Mouse (Mus musculus) CH12F3 (cell line): ENCODE measurements around the gene Cacnb3.
"Not testable (repeated sequence)": the region's sequence is repeated elsewhere in the genome, so short reads cannot be mapped to it uniquely, and the experiment has no call there.

ENCODE experiments used
- in situ Hi-C: fragments of 300-500 bp; cut with MboI; formaldehyde crosslinking; loops from 2 replicates; pipeline ENCODE4 v1.14.3; 2020; ENCODE audit warnings: low sequenced_read_pairs

The Cacnb3 gene

DNA sequence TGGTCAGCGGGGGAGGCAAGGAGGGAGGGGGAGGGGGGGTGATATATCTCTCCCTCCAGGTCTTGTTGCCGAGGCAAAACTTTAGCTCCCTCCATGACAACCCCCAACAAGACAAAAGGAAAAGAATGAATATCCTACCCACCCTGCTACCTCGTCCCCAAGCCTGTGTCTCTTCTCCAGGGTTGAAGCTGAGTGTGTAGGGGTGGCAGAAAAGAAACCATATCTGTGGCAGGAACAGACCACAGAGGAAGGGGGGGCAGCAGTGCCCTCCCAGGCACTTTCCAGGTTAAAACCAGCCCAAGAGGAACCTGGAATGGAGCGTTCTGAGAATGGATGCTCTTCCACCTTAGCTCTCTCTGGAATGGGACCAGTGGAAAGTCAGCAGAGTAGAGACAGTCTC lies at the start of gene Cacnb3:
Gene Cacnb3, plus strand, starts transcription at position 301 of the 400 bp plus-strand sequence.
- in situ Hi-C loops, result no loop called here

DNA sequence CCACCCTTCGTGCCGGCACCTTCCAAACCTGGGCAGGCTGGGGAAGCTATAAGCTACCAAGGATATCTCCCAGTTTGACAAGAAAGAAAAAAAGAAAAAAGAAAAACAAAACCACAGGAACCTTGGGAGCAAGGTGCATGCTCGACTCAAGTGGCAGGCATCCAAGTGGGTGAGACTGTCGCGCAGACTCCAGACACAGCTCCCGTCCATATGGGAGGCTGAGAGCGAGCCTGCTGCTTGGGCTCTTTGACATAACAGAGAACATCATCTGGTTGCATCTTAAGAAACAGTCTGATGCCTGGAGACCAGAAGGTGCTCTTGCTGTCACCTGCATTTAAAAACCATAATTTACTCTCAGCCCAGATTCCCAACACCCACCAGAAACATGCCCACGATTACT lies 48.2 kb upstream of the Cacnb3 start:
- in situ Hi-C loops, result loop anchor here (5.0 kb wide), 1 partner anchor 35 kb away; no protein-coding TSS in a partner anchor

DNA sequence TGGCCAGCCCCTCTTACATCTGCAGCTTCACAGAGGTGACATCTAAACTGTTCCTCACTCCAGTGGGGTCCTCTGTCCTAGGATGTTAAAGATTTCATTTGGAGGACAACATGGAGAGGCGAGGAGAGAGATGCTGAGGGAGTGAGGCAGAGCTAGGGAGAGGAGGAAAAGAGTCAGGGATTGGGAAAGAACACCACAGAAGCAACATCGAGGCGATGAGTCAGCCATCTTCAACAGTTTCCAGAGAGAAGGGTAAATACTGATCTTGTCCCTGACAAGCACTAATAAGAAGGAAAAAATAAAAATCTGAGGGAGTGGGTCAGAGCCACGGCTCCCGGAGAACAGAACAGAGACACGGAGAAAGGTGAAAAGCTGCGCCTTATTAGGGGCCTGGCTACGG lies 47.6 kb upstream of the Cacnb3 start:
- in situ Hi-C loops, result loop anchor here (5.0 kb wide), 1 partner anchor 34 kb away; no protein-coding TSS in a partner anchor

DNA sequence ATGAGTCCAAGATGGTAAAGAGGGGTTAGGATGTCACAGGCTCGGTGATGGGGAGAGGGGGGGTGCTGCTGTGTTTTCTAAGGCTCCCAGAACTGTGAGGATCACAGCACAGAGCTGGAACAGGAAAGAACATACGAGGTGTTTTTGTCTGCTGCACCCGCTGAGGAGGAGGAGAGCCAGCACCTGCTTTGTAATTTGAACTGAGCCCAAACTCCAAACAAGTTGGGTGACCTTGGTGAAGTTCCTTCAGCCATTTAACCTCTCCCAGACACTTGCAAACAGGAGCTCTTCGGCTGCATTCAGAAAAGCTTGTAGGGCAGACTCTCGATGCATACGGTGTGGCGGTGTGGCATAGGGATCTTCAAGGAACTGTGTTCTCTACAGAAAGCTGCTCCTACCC lies 45.2 kb upstream of the Cacnb3 start:
- in situ Hi-C loops, result no loop called here

DNA sequence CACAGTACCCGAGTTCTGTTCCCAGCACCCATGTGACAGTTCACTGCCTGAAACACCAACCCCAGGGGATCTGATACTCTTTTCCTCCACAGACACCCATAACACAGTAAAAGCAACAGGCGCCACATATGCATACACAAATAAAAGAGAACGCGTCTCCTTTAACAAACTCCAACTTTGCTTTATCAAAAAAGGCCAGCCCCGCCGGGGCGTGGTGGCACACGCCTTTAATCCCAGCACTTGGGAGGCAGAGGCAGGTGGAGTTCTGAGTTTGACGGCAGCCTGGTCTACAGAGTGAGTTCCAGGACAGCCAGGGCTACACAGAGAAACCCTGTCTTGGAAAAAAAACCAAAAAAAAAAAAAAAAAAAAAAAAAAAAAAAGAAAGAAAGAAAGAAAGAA lies 44.5 kb upstream of the Cacnb3 start:
- in situ Hi-C loops, result not testable (repeated sequence)

DNA sequence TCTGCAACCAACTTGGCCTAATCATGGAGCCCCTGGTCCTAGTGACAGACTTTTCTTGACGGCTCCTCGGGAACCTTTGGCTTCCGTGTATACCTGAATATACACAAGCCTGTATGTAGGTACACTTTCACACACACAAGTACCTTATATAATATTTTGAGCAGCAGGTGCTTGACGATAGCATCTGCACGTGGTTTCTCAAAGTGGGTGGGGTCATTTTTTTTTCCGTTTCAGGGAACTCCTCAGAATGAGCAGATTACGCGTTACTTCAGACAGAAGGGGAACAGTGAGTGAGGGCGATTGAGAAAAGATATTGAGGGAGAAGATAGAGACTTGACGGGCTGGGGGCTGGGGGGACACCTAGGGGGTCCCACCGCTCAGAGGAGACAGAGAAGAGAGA lies 42.9 kb upstream of the Cacnb3 start:
- in situ Hi-C loops, result no loop called here

DNA sequence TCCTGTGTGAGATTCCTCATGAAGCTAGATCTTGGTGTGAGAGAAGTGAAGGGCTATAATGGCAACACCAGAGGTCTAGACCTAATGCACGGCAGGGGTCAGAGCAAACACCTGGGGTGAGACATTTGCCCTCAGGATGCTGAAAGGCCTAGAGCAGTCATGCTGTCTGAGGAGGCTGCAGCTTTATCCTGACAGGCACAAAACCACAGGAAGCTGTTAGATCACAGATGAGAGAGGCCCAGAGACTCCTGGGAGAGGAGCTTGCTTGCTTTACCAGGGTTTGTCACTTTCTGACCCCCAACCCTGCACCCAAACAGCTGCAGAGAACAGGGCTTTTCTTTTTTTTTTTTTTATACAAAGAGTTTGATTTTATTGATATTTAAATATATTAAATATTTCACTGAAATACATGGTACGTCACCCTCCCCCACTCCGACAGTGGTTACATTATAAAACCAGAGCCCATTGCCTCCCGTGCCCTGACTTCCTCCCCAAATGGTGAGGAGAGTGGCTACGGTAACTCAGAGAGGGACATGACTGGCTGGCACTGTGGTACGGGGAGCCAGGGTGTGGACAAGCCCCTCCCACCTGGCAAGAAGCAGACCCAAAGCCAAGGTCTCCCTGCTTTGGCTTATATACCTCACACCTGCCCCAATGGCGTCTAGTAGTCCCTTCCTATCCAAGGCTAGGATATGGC lies 40.9 kb upstream of the Cacnb3 start:
- in situ Hi-C loops, result no loop called here

DNA sequence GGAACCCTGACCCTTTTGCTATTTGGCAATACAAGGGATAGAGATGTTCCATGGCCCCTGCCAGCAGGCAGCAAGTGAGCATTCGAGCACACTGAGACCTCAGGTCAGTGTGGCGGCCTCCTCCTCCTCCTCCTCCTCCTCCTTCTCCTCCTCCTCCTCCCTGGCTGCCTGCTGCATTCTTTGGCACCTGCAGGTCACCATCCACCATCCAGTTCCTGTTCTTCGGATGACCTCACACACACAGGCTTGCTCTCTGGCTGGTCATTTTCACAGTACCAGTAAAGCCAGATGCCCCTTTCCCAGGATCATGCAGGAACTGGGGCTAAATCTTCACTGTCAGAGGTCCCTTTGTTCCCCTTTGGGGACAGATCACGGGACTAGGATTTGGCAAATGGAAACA lies 39.2 kb upstream of the Cacnb3 start:
- in situ Hi-C loops, result no loop called here

DNA sequence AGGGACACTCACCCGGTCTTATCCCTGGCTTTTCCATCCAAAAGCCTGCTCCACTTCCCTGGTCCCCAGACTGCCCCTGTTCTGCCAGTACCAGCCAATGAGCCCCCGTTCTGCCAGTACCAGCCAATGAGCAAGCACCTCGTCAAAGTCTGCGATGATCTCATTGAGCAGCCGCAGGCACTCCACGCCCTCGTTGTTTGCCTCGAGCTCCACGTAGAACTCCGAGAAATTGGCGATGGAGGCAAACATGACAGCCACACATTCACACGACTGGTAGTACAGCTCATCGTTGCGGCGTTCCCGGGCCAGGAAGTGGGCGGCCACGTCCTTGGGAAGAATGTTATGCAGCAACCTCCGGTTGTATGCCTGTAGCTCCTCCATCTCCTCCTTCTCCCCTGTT lies 36.4 kb upstream of the Cacnb3 start:
- in situ Hi-C loops, result no loop called here

DNA sequence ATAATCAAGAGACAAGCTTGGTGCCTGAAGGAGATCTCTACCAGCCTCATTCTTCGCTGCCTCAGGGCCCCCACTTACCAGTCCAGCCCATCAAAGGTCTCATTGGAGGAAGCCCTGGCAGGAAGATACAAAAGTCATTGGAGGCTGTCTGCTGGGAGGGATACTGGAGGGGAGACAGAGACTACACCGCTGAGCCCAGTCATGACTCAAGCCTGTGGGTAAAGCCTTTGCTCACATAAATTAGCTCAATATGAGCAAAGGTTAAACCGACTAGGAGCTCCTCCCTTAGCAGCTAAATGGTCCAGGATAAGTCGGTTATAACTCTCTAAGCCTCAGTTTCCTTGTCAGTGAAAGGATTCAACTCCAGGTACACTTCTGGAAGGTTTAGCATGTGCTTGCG lies 35.6 kb upstream of the Cacnb3 start:
- in situ Hi-C loops, result no loop called here

DNA sequence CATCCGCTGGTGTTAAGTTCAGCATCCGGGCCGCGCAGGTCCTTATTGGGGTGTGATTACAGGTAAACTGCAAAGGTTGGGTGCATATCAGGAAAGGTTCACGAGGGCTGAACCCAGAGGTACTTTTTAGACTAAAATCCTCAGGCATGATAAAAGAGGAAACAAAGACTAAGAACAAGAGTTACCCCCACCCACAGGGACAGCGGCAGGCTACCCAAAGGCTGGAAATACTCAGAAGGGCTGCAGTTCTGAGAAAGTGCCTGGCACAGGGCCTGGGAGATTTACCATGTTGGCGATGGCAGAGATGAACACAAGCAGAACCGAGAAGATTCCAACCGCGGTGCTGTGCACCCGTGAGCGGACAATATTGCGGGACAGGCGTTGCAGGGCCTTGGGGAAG lies 34.0 kb upstream of the Cacnb3 start:
- in situ Hi-C loops, result no loop called here

DNA sequence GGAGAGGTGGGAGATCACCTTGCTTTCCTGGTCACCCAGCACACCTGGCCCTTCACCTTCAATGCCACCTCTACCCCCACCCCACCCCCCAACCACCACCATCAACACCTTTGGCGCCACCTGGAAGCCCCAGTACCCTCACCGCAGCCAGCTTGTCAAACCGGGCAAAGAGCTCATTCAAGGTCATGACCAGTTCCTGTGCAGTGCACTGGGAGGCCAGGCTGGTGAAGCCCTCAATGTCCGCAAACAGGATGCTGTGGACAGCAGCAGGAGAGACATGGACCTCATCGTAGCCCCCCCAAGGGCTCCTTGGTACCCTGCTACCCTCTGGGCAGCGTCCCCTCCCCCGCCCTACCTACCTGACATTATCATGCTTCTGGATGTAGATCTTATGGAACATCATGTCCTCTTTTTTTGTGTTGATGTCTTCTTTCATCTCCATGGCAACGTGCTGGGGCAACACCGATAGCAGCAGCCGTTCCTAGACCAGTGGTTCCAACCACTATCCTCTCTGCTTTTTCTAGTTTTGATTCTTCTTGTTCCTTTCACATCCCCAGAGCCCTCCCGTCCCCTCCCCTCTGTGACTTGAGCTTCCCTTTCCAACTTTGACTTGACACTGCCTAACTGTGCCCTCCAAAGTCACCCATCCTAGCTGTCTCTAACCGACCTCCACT lies 30.5 kb upstream of the Cacnb3 start:
- in situ Hi-C loops, result no loop called here

DNA sequence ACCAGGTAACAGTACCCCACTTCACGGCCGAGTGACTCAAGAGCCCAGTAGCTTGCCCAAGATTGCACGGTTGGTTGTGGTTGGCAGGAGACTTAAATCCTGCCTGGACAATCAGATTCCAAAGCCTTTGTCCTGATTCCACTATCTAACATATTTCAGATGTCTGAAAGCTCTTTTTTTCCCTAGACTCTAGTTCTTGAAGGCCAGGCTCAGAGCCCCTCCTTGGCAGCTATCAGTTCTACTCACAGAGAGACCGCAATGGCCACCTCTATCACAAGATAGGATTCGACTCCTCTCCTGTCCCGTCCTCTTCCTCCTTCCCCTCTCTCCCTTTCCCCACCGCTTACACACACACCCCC lies 28.8 kb upstream of the Cacnb3 start:
- in situ Hi-C loops, result no loop called here

DNA sequence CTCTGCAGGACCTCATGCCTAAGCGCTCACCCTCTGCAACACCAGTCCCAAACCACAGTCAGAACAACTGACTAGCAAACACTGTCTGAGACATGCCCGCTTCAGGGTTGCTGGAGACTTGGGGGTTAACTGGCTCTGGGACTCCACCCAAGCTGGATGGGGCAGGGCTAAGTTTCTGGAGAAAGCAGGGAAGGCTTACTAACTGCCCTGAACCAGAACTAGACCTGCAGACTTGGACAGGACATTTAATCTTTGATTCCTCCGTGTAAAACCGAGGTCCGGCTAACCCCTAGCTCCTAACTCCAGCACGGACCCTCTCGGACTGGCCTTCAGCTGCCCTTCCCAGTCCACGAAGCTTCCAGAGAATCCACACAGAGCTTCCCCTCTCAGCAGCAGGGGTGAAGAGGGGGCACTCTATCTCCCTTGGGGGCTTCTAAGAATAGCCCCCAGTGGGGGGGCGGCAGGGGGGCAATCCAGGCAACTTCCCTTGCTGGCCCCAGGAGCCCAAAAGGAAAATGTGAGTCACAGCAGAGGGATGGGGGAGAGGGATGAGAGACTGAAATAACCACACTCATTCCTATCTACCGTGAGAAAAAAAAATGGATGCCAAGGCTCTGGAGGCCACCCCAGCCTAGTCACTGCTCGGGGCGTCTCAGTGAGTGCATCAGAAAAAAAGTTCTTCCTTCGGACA lies 28.3 kb upstream of the Cacnb3 start:
- in situ Hi-C loops, result no loop called here

DNA sequence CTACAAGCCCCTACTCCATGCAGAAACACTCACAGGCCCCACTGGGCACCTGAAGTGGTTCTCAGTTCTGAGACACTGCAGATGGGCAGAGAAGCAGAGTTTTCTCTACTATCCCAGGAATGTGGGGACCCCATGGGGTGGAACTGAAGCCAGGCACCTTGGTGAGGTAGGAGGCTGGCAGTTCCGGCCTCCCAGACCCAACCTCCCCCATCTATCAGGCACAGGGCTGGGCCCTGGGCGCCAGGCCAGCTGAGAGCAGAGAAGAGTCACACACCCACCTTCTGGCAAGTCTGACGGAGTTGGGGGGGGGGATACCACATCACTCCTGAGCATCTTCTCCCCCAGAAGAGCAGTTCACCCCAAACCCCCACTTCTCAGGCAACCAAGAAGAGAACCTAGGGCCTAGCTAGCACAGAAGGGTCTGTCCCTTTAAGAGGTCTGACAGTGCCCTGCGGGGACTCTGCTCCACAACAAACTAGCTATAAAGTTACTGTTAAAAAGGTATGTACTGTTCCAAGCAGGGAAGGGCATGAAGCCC lies 27.6 kb upstream of the Cacnb3 start:
- in situ Hi-C loops, result no loop called here

DNA sequence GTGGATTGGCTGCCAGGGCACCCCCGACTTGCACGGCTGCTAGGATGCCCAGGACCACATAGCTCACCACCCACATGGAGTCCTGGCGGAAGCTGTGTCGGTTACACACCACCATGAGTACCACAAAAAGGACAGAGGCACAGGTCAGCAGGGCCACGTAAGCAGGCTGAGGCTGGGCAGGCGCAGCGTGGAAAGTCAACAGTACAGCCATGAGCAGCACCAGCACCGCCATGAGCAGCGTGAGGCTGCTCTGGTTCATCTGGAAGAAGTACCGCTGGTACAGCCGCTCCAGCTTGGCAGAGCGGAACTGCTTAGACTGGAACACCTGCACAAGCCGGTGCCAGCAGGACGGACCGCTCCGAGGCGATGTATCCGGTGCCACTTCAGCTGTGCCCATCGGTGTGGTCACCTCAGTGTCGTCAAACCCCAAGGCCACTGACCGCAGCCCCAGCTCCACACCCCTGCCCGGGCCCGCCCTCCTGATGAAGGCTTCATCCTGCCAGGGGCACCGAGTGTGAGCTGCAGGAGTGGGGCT lies 26.5 kb upstream of the Cacnb3 start:
- in situ Hi-C loops, result no loop called here

DNA sequence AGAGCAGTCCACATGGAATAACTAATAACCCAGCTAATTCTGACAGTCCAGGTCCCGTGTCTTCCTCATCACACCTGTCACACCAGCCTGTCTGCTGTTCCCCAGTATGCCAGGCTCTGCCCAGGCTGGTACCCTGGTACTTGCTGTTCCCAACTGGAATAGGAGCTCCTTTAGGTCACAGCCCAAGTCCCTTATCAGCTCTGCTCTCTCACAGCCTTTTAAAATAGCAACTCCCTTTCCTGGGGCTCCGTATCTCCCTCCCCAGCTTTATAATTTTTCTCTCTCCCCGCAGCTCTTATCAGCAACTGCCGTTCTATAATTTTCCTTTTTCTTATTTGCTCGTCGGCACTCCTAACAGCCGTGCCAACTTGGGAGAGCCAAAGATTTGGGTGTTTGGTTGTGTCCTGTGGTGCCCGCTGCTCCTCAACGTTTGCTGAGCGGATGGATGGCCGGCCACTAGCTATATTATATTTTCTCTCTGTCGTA lies 24.5 kb upstream of the Cacnb3 start:
- in situ Hi-C loops, result no loop called here

DNA sequence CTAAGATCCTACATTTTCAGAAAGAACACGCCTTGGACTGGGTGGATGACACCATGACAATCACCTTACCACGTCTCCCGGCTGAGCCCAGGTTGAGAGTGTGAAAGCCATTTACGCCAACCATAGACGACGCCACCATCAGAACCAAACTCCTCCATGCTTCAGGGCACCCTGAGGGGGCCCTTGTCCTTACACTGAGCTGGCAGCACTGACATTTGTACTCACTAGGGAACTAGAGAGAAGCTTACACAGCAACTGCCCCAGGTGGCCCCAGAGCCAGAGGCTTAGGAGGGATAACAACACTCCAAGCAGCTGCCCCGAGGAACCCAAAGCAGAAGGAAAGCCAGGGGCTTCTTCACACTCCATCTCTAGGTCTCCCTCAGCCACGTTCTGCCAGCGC lies 23.9 kb upstream of the Cacnb3 start:
- in situ Hi-C loops, result no loop called here

DNA sequence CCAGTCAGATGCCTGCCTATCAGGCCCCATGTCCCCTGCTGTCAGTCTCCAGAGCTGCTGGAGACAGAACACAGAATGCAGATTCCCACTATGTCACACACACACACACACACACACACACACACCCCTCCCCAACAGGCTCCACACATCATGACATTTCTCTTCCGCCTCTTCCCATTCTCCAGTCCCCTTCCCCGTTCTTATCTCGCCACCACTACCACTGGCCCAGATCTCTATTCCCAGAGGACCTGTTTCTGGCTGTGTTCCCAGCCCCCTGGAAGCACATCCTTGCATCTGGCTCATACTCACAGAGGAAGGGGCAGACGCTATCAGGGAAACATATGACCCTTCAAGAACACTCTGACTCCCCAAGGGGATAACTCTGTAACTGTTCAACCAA lies 23.1 kb upstream of the Cacnb3 start:
- in situ Hi-C loops, result no loop called here

DNA sequence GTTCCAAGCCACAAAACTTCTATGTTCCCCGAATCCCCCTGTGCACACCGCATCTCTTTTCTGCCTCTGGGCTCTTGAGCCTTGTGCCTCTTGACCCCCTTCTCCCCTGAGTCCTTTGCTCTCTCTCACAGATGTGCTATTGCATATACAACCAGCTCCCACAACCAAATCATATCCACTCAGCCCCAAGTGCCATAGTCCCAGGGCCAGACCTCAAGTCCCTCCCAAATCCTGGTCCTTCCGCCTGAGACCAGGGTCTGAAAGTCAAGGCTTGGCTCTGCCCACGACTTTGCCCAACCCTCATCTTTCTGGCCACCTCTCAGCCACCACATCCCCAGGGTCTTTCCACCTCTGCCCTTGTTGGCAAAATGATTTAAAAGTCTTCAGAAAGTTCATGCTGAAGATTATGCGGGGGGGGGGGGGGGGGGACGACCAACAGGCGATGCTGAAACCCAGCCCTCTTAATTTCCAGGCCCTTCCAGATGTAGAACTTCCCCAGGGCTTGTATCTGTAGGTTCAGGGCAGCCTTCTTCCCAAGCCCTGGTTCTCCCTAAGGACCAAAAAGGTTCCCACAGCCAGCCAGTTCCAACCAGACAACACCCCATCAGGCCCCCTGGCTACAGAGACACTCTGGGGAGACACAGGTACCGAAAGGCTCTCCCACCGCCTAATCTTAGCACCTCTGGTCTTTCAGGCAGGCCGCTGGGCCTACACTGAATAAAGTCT lies 22.4 kb upstream of the Cacnb3 start:
- in situ Hi-C loops, result no loop called here

DNA sequence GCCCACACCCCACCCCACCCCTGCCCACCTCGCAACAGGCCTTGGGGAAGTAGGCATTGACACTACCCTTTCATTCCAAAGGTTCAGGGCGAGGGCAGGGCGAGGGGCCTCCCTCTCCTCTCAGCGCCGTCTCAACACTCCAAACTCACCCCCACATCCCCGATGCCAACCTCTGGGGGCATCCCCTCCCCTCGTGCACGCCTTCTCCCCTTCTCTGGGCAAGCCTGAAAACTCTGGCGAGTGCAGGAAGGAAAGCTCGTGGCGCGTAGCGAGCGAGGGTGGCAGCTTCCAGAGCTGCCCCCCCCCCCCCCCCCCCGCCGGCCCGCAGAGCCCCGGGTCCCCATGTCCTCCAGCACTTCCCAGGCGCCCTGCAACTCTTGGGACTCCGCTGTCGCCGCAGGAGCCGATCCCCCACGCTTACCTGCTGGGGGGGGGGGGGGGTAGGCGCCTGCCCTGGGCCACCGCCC lies 21.8 kb upstream of the Cacnb3 start:
- in situ Hi-C loops, result no loop called here
